Mouse (Mus musculus) stomach, postnatal 0 days (tissue): ENCODE results near the gene Trpd52l3. TPM values are rescaled to one million over a fixed set of nuclear protein-coding genes. Genes with fewer than 3 reads are reported as not detected.
"Not testable (repeated sequence)": the region's sequence is repeated elsewhere in the genome, so short reads cannot be mapped to it uniquely, and the experiment has no call there.

Experiments
- ATAC-seq: fragments of 200-750 bp; cut with Nextera tagmentation; 2 replicates; pipeline ENCODE4 v1.8.0; 2017; ENCODE audit not compliant: low FRiP score, low TSS enrichment
- DNase-seq: peaks from one replicate; pipeline ENCODE4 v3.0.0-alpha.2; 2016; ENCODE audit warnings: low spot score
- H3K27ac ChIP-seq: fragments of 300-500 bp; sonication (generic); replicated peaks from 2 replicates; pipeline ENCODE4 v1.5.1; 2014; ENCODE audit warnings: mild to moderate bottlenecking, control low read depth
- H3K27me3 ChIP-seq: fragments of 300-500 bp; sonication (generic); 2 replicates; pipeline ENCODE4 v1.6.1; 2014; ENCODE audit warnings: low read length; ENCODE audit not compliant: control insufficient read depth, insufficient read depth
- H3K36me3 ChIP-seq: fragments of 300-500 bp; sonication (generic); 2 replicates; pipeline ENCODE4 v1.6.1; 2014; ENCODE audit warnings: low read length, mixed read lengths; ENCODE audit not compliant: control insufficient read depth, insufficient read depth
- H3K4me1 ChIP-seq: fragments of 300-500 bp; sonication (generic); replicated peaks from 2 replicates; pipeline ENCODE4 v1.6.1; 2014; ENCODE audit warnings: antibody characterized with exemption; ENCODE audit not compliant: control insufficient read depth, insufficient read depth
- H3K4me2 ChIP-seq: fragments of 300-500 bp; sonication (generic); replicated peaks from 2 replicates; pipeline ENCODE4 v1.6.1; 2014; ENCODE audit warnings: low read depth, mild to moderate bottlenecking, control low read depth, moderate library complexity
- H3K4me3 ChIP-seq: fragments of 300-500 bp; sonication (generic); 2 replicates; pipeline ENCODE4 v1.5.1; 2014; ENCODE audit warnings: low read depth, low read length, control low read depth
- H3K9ac ChIP-seq: fragments of 300-500 bp; sonication (generic); 2 replicates; pipeline ENCODE4 v1.6.1; 2014; ENCODE audit warnings: mild to moderate bottlenecking, low read length, control low read depth, mixed read lengths
- H3K9me3 ChIP-seq: fragments of 300-500 bp; sonication (generic); 2 replicates; pipeline ENCODE4 v1.6.1; 2016; ENCODE audit warnings: low read length; ENCODE audit not compliant: control insufficient read depth
- CTCF ChIP-seq: IDR thresholded peaks from 2 replicates; pipeline ENCODE4 v1.5.1; 2016; ENCODE audit warnings: antibody characterized with exemption, low read depth, mild to moderate bottlenecking, moderate library complexity
- EP300 ChIP-seq: optimal IDR thresholded peaks from 2 replicates; pipeline ENCODE3; 2016; ENCODE audit warnings: antibody characterized with exemption
- WGBS: fragments of 180-500 bp; shearing (Covaris S2); extraction: QIAGEN DNeasy Blood & Tissue Kit; methylation state at CpG from one replicate; pipeline ENCODE4 v1.1.7; 2014; 5-methylcytosine and 5-hydroxymethylcytosine counted together
- polyA plus RNA-seq: library from polyadenylated mRNA; unstranded; fragments of >200 nt; fragmentation: Nextera tagmentation; extraction: Ambion mirVana; gene quantifications from 2 replicates; pipeline ENCODE4 v1.2.1, GENCODE M21; 2015

Trpd52l3 gene
- polyA plus RNA-seq, 1 experiment from 2014 or later, result not detected

DNA sequence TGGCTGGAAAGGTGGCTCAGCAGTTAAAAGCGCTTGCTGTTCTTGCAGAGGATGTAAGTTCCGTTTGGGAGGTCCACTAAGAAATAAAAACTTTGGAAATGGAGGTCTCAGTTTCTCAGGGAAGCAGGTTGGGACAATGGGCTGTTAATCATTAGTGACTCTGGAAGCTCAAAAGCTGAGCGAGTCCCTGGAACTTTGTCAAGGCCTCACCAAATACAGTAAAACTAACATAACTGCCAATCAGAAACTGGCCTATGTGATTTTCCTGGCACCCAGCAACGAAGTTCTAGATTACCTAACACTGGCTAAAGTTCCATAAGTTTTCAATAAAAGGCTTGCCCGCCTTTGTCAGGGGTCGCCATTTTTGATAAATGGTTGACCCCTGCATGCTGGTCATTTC, 12.6 kb downstream of the Trpd52l3 start:
- H3K36me3 ChIP-seq, result no peaks in the 10 kb centered on the region
- H3K27ac ChIP-seq, result no peak overlapping the region
- WGBS, result 41% methylated on average over 6 of the region's 6 CpGs
- H3K9me3 ChIP-seq, result no peaks in the 10 kb centered on the region
- DNase-seq (no peak), ATAC-seq (no peak)
- H3K27me3 ChIP-seq, result no peaks in the 10 kb centered on the region
- TF ChIP-seq CTCF, result no peak
- TF ChIP-seq EP300, result no peak
- no peak overlapping the region for H3K9ac ChIP-seq
- no peak overlapping the region for H3K4me3 ChIP-seq
- no peak overlapping the region for H3K4me2 ChIP-seq
- H3K4me1 ChIP-seq, result no peaks in the 10 kb centered on the region

DNA sequence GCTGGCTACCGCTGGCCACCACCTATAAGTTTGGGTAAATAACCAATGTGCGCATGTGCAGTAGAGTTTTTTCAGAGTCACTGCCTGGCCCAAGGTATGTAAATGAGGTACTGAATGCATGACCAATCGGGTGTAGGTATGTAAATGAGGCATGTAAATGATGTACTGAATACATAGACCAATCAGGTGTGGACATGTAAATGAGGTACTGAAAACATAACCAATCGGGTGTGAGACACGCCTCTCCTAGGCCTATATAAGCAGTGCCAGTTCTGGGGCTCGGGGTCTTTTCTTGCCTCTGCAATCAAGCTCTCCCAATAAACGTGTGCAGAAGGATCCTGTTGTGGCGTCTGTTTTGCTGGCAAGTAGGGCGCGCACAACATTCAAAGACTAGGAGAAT, 19.8 kb downstream of the Trpd52l3 start:
- ATAC-seq, H3K9me3 ChIP-seq, H3K4me1 ChIP-seq, H3K27ac ChIP-seq, H3K4me3 ChIP-seq, H3K27me3 ChIP-seq, H3K4me2 ChIP-seq, DNase-seq, H3K36me3 ChIP-seq, H3K9ac ChIP-seq: not testable (repeated sequence)
- 92% methylated on average over 10 of the region's 10 CpGs for WGBS

DNA sequence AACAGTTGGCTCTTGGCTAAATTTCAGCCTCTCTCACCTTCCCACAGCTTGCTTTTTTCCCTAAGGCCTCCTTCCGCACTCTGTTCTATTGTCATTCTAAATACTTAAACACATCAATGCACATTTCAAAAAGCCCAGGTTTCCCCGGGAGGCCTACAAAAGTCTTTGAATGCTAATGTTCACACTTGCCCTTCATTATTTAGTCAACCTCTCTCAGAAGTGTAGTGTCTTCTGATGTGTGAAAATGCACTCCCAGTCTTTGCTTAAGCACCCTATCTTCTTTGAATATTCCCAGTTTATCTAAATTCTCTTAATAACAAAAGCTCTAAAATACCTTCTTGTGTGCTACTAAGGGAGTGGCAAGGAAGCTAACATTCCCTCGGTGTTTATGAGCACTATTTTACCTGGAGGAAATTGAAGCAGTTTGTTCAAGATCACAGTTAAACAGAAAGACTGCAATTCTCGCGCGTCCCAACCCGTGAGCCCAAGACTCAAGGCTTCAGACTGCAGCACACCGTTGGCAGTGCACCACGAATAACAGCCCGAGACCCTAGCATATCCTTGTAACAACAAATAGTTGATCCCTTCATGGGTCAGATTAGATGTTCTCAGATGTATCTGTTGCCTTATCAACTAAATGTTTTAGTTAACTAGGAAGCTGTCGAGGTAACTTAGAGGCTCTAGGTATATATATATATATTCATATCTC, 25.6 kb downstream of the Trpd52l3 start:
- ATAC-seq (no peak), DNase-seq (no peak)
- Histone ChIP-seq H3K27ac (no peak overlapping the region), H3K4me2 (no peak overlapping the region), H3K4me3 (no peak overlapping the region), H3K36me3 (no peaks in the 10 kb centered on the region), H3K9me3 (no peaks in the 10 kb centered on the region), H3K4me1 (peaks cover 6% of the 10 kb centered on the region; the same call in 1 of the 2 replicates), H3K9ac (no peak overlapping the region), H3K27me3 (no peaks in the 10 kb centered on the region)
- no peak for TF ChIP-seq EP300
- no peak for TF ChIP-seq CTCF
- 50% methylated on average over 11 of the region's 11 CpGs for WGBS

DNA sequence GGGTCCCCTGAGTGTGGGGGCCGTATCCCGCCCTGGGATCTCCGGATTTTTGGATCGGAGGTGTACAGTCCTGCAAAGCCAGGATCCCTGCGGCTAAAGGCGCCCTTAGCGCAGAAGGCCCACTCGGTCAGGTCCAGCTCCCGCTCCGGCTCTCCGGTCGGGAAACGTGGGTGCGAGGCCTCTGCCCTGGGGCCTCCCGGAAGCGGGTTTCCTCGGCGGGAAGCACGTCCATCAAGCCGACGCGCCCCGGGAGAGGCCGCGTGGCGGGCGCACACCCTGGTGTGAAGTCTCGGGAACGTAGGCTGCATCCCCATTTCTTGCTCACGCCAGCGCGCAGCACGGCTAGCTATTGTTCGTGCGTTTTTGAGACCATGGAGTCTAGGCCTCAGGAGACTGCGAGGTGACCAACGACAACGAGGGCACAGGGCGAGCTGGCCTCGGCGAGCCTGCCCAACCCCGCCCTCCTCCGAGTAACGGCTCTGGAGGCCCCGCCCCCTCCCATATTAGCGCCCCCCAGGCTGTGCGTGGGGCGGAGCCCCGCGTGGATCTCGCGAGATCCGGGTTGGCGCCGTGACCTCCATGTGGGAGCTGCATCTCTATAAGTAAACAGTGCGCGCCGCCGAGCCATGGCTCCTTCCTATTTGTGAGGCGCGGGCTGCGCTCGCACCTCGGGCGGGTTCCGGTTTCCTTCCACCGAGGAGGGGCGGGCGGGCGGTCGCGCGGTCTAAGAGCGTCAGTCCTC, 26.5 kb downstream of the Trpd52l3 start, which contains the start of gene Uhrf2:
Gene Uhrf2, plus strand, starts transcription at position 620 of the 742 bp plus-strand sequence.
- ATAC-seq, result peak; percentile 97
- DNase-seq, result peak; percentile 97
- H3K4me3 ChIP-seq, result peak within 1 kb of the TSS; percentile 98
- H3K9ac ChIP-seq, result peak within 1 kb of the TSS; percentile 100
- no peaks in the 10 kb centered on the region for H3K9me3 ChIP-seq
- H3K4me1 ChIP-seq, result peaks cover 6% of the 10 kb centered on the region; the same call in 1 of the 2 replicates
- WGBS, result 2% methylated on average over 73 of the region's 74 CpGs
- H3K27ac ChIP-seq, result peak within 1 kb of the TSS; percentile 97
- no peaks in the 10 kb centered on the region for H3K27me3 ChIP-seq
- TF ChIP-seq EP300 (peak; percentile 99), CTCF (no peak)
- no peaks in the 10 kb centered on the region for H3K36me3 ChIP-seq
- H3K4me2 ChIP-seq, result peak within 1 kb of the TSS; percentile 68

DNA sequence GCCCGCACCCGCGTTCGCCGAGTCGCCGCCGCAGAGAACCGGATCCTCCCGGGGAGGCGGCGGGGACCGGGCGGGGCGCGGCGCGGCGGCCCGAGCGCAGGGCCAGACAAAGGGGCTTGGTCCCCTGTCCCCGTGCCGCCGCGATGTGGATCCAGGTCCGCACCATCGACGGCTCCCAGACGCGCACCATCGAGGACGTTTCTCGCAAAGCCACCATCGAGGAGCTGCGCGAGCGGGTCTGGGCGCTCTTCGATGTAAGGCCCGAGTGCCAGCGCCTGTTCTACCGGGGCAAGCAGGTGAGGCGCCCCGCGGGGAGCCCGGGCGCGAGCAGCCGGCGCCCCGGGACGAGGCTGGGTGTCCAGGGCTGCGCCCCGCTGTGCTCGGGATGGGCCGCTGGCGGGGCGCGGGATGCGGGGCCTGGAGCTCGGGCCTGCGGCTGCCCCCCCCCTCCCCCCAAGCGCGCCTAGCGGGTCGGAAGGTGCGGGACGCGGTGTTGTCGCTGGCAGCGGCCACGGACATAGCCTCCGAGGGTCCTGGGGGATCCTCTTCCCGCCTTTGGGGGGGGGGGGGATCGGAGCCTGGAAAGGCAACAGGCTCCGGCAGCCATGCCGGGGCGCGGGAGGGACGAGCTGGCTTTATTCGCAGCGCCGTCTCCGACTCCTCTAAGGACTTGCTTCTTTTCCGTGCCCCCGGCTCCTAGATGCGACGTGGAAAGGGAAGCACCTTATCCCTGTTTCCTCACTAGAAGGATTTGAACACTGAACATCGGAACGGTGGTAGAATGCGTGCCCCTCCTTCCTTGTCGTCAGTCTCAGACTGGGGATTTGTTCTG, 27.3 kb downstream of the Trpd52l3 start:
- Histone ChIP-seq H3K4me1 (peaks cover 6% of the 10 kb centered on the region; the same call in 1 of the 2 replicates), H3K36me3 (no peaks in the 10 kb centered on the region), H3K4me3 (peak overlapping the region; percentile 98), H3K9me3 (no peaks in the 10 kb centered on the region), H3K27me3 (no peaks in the 10 kb centered on the region), H3K4me2 (peak overlapping the region; percentile 68), H3K9ac (peak overlapping the region; percentile 100), H3K27ac (peak overlapping the region; percentile 97)
- ATAC-seq (peak; percentile 50), DNase-seq (no peak)
- WGBS, result under 1% methylated on average over 69 of the region's 92 CpGs
- TF ChIP-seq EP300 (no peak), CTCF (no peak)
